Mouse (Mus musculus): ENCODE data around the gene Syt6. TPM values are rescaled to one million over a fixed set of nuclear protein-coding genes. Genes with fewer than 3 reads are reported as not detected.

The Syt6 gene
- polyA plus RNA-seq, 1 experiment from 2014 or later: 1.5 TPM

- Histone ChIP-seq H3K9me3 (no peaks in the 10 kb centered on the region), H3K27ac (no peak overlapping the region), H3K4me1 (replicated peaks) (no peaks in the 10 kb centered on the region), H3K27me3 (replicated peaks) (no peaks in the 10 kb centered on the region), H3K36me3 (no peaks in the 10 kb centered on the region), H3K9ac (no peak overlapping the region), H3K4me3 (replicated peaks) (no peak overlapping the region), H3K4me2 (replicated peaks) (no peak overlapping the region)
- no peak for ATAC-seq
- 92% methylated on average over 3 of the region's 3 CpGs for WGBS
These were observed 88.4 kb downstream of the Syt6 start for GRCm38 (mm10) chr3:103663385-103663784.

GRCm38 (mm10) chr3:103672113-103672512, 97.1 kb downstream of the Syt6 start:
- no peaks in the 10 kb centered on the region for H3K9me3 ChIP-seq
- H3K4me3 ChIP-seq (replicated peaks): no peak overlapping the region
- H3K4me2 ChIP-seq (replicated peaks): no peak overlapping the region
- no peaks in the 10 kb centered on the region for H3K36me3 ChIP-seq
- no peaks in the 10 kb centered on the region for H3K4me1 ChIP-seq (replicated peaks)
- ATAC-seq: no peak
- H3K27me3 ChIP-seq (replicated peaks): no peaks in the 10 kb centered on the region
- H3K27ac ChIP-seq: no peak overlapping the region
- H3K9ac ChIP-seq: no peak overlapping the region
- WGBS: 74% methylated on average over 4 of the region's 4 CpGs

DNA sequence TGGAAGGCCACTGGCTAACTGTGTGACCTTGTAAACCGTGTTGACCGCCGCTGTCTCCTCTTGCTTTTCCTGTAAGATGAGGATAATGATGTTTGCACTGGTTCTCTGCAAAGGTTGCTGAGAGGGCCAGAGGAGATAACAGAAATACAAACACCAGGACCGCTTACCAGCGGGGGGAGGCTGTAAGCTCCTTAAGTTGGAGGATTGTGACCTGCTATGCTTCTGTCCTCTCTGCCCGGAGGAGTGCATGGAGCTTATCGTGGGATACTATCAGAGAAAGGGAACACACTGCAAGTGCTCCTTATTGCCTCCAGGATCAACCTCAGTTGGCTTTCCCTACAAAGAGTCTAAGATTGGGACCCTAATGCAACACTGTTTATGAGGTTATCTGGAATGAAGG, 97.7 kb downstream of the Syt6 start:
- Histone ChIP-seq H3K4me1 (replicated peaks) (no peaks in the 10 kb centered on the region), H3K9me3 (no peaks in the 10 kb centered on the region), H3K4me2 (replicated peaks) (no peak overlapping the region), H3K4me3 (replicated peaks) (no peak overlapping the region), H3K27ac (no peak overlapping the region), H3K36me3 (no peaks in the 10 kb centered on the region), H3K27me3 (replicated peaks) (no peaks in the 10 kb centered on the region), H3K9ac (no peak overlapping the region)
- no peak for ATAC-seq
- 21% methylated on average over 7 of the region's 7 CpGs for WGBS

GRCm38 (mm10) chr3:103678811-103679210, 103.8 kb downstream of the Syt6 start:
- Histone ChIP-seq H3K9me3 (no peaks in the 10 kb centered on the region), H3K4me2 (replicated peaks) (no peak overlapping the region), H3K4me1 (replicated peaks) (no peaks in the 10 kb centered on the region), H3K9ac (no peak overlapping the region), H3K27ac (no peak overlapping the region), H3K4me3 (replicated peaks) (no peak overlapping the region), H3K36me3 (no peaks in the 10 kb centered on the region), H3K27me3 (replicated peaks) (no peaks in the 10 kb centered on the region)
- WGBS: 53% methylated on average over 6 of the region's 6 CpGs
- ATAC-seq: no peak

DNA sequence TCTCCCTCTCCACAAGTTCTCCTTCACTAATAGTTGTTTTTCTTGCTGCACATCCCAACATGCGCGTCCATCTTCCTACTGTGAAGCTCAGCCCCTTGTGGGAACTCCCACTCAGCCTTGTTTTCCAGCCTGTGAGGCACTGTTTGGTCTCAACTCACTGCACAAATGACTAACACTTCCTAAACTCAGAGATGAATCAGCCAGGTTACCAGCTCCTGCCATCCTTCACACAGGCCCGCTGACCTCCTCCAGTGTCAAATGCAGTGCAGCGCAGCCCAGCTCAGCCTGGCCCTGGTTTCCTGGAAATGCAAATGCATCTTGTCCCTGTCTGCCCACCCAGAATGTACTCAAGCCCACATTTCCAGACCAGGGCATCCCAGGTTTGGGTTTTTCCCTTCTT, 107.4 kb downstream of the Syt6 start:
- H3K27ac ChIP-seq: no peak overlapping the region
- H3K4me2 ChIP-seq (replicated peaks): no peak overlapping the region
- H3K4me1 ChIP-seq (replicated peaks): no peaks in the 10 kb centered on the region
- no peak overlapping the region for H3K4me3 ChIP-seq (replicated peaks)
- no peaks in the 10 kb centered on the region for H3K27me3 ChIP-seq (replicated peaks)
- no peaks in the 10 kb centered on the region for H3K9me3 ChIP-seq
- ATAC-seq: no peak
- H3K36me3 ChIP-seq: no peaks in the 10 kb centered on the region
- H3K9ac ChIP-seq: no peak overlapping the region
- 43% methylated on average over 4 of the region's 4 CpGs for whole genome bisulfite sequencing

DNA sequence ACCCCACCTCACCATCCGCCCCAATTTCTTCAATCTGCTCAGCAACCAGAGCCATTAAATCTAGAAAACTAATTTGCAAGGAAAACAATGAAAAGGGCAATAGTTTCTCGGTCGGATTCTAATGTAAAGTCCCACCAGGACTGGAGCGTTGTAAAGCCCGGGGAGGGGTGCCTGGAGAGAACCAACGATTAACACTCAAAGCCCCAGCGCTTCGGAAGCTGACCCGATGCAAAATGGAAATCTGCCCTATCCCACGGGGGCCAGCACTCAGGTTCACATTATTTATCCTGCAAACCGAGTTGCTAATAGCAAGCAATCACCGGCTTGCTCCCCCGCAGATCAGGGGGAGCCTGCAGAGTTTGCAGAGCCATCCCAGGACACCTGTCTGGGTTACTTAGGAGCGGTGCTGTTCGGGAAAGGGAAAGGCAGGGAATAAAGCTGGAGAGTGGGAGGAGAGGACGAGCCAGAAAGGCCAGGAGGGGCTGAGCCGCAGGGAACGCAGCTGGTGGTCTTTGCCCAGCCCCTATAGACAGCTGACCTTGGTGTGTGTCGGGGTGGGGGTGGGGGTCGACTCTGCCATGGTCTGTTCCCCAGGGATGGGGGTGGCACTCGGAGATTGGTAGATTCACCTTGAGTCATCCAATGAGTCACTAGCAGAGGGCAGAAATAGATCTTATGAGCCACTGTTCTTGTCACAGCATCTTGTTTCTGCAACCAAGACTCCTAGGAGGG, 108.4 kb downstream of the Syt6 start:
- no peaks in the 10 kb centered on the region for H3K4me1 ChIP-seq (replicated peaks)
- no peak overlapping the region for H3K27ac ChIP-seq
- H3K9me3 ChIP-seq: no peaks in the 10 kb centered on the region
- no peak for ATAC-seq
- WGBS: 8% methylated on average over 21 of the region's 21 CpGs
- no peak overlapping the region for H3K9ac ChIP-seq
- H3K36me3 ChIP-seq: no peaks in the 10 kb centered on the region
- no peak overlapping the region for H3K4me3 ChIP-seq (replicated peaks)
- H3K27me3 ChIP-seq (replicated peaks): no peaks in the 10 kb centered on the region
- H3K4me2 ChIP-seq (replicated peaks): no peak overlapping the region

DNA sequence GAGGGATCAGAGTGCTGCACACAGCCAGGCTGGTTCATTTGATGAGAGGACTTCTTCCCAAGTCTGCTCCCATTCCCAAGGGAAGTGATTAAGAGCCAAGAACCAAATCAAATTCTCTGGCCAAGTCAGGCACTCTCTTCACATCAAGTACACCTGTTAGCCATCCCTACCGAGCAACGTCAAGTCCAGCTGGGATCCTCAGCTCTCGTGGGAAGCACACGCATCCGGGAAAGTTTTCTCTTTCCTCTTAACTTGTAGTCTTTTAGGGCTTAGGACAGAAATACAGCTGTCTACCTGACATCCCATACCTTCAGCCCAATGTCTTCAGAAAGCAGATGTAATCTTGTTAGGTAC, 108.9 kb downstream of the Syt6 start:
- WGBS: 55% methylated on average over 5 of the region's 5 CpGs

GRCm38 (mm10) chr3:103689043-103689442, 114.0 kb downstream of the Syt6 start:
- Histone ChIP-seq H3K36me3 (no peaks in the 10 kb centered on the region), H3K27me3 (replicated peaks) (no peaks in the 10 kb centered on the region), H3K4me3 (replicated peaks) (no peak overlapping the region), H3K9ac (no peak overlapping the region), H3K9me3 (no peaks in the 10 kb centered on the region), H3K4me2 (replicated peaks) (no peak overlapping the region), H3K27ac (no peak overlapping the region), H3K4me1 (replicated peaks) (no peaks in the 10 kb centered on the region)
- ATAC-seq: no peak
- 83% methylated on average over 1 of the region's 1 CpGs for WGBS

More for the DNA sequence above, 108.9 kb downstream of the Syt6 start:
- H3K27me3 ChIP-seq (replicated peaks): no peaks in the 10 kb centered on the region
- ATAC-seq: no peak
- no peaks in the 10 kb centered on the region for H3K36me3 ChIP-seq
- no peak overlapping the region for H3K4me3 ChIP-seq (replicated peaks)
- H3K27ac ChIP-seq: no peak overlapping the region
- no peaks in the 10 kb centered on the region for H3K9me3 ChIP-seq
- no peak overlapping the region for H3K4me2 ChIP-seq (replicated peaks)
- H3K4me1 ChIP-seq (replicated peaks): no peaks in the 10 kb centered on the region
- no peak overlapping the region for H3K9ac ChIP-seq

GRCm38 (mm10) chr3:103690506-103690905, 115.5 kb downstream of the Syt6 start:
- WGBS: 78% methylated on average over 3 of the region's 3 CpGs
- Histone ChIP-seq H3K4me2 (replicated peaks) (no peak overlapping the region), H3K27me3 (replicated peaks) (no peaks in the 10 kb centered on the region), H3K9me3 (no peaks in the 10 kb centered on the region), H3K9ac (no peak overlapping the region), H3K4me1 (replicated peaks) (no peaks in the 10 kb centered on the region), H3K4me3 (replicated peaks) (no peak overlapping the region), H3K36me3 (no peaks in the 10 kb centered on the region), H3K27ac (no peak overlapping the region)
- no peak for ATAC-seq

Other genes with a start within 250 kb of the Syt6 start
- 0.14 TPM in 1 of 2 replicates, not detected in the other for gene Atg4a-ps, start 70.8 kb downstream of the Syt6 start, polyA plus RNA-seq (2015; fragmentation: Nextera tagmentation; extraction: Ambion mirVana)
- gene Olfml3, start 162.8 kb downstream of the Syt6 start, polyA plus RNA-seq (2015; fragmentation: Nextera tagmentation; extraction: Ambion mirVana): 45.4 and 47.4 TPM in 2 replicates
- not detected in 2 replicates for gene Gm10964, start 164.1 kb downstream of the Syt6 start, polyA plus RNA-seq (2015; fragmentation: Nextera tagmentation; extraction: Ambion mirVana)
- gene Hipk1, start 216.3 kb downstream of the Syt6 start, polyA plus RNA-seq (2015; fragmentation: Nextera tagmentation; extraction: Ambion mirVana): 8.7 and 9.8 TPM in 2 replicates
- gene Dclre1b, start 234.2 kb downstream of the Syt6 start, polyA plus RNA-seq (2015; fragmentation: Nextera tagmentation; extraction: Ambion mirVana): 21.5 and 22.1 TPM in 2 replicates
- 19.4 and 20.6 TPM in 2 replicates for gene Ap4b1, start 234.3 kb downstream of the Syt6 start, polyA plus RNA-seq (2015; fragmentation: Nextera tagmentation; extraction: Ambion mirVana)
- not detected in 2 replicates for gene Gm43064, start 234.3 kb downstream of the Syt6 start, polyA plus RNA-seq (2015; fragmentation: Nextera tagmentation; extraction: Ambion mirVana)